Mouse (Mus musculus) ES-E14 (cell line): Measurements from ENCODE around the gene Tmem163. TPM values are rescaled to one million over a fixed set of nuclear protein-coding genes. Genes with fewer than 3 reads are reported as not detected.
A peak's percentile ranks its signal among the peaks of the same experiment; 100 is the strongest.

Experiments used
- DNase-seq: peaks from one replicate; pipeline ENCODE4 v3.0.0-alpha.2; 2013; ENCODE audit warnings: low read depth, low spot score
- H3K27ac ChIP-seq: 2 replicates; pipeline ENCODE4 v1.5.1; 2012; ENCODE audit warnings: low read depth, mild to moderate bottlenecking, low read length, moderate library complexity, mixed read lengths; ENCODE audit not compliant: poor library complexity, insufficient read depth, severe bottlenecking
- H3K36me3 ChIP-seq: 2 replicates; pipeline ENCODE4 v1.6.1; 2012; ENCODE audit warnings: mild to moderate bottlenecking, low read length, moderate library complexity, mixed read lengths; ENCODE audit not compliant: control insufficient read depth, poor library complexity, insufficient read depth, severe bottlenecking
- H3K4me1 ChIP-seq, 2 experiments: fragments of 150-350 bp in 1 of 2; sonication (generic) in 1 of 2; 2 replicates each; pipeline ENCODE4 v1.6.1; 2012; ENCODE audit warnings: low read length in 2 of 2, mild to moderate bottlenecking in 1 of 2, mixed read lengths in 1 of 2; ENCODE audit not compliant: control insufficient read depth in 2 of 2, insufficient read depth in 2 of 2, poor library complexity in 1 of 2
- H3K4me3 ChIP-seq, 2 experiments: fragments of 150-350 bp in 1 of 2; sonication (generic) in 1 of 2; 2 replicates each; pipeline ENCODE4 v1.5.1; 2012; ENCODE audit warnings: low read length in 2 of 2, low read depth in 1 of 2, mild to moderate bottlenecking in 1 of 2, mixed read lengths in 1 of 2; ENCODE audit not compliant: insufficient read depth in 1 of 2, poor library complexity in 1 of 2, severe bottlenecking in 1 of 2
- H3K9ac ChIP-seq: 2 replicates; pipeline ENCODE4 v1.6.1; 2012; ENCODE audit warnings: low read depth, mild to moderate bottlenecking, low read length, mixed read lengths; ENCODE audit not compliant: poor library complexity, insufficient read depth, severe bottlenecking
- H3K9me3 ChIP-seq: fragments of 150-350 bp; sonication (generic); 2 replicates; pipeline ENCODE4 v1.6.1; 2012; ENCODE audit warnings: low read depth, mild to moderate bottlenecking, low read length; ENCODE audit not compliant: control insufficient read depth, insufficient read depth
- CHD2 ChIP-seq: IDR thresholded peaks from 2 replicates; pipeline ENCODE4 v1.6.1; 2014; ENCODE audit warnings: mild to moderate bottlenecking, low read depth, low read length, inconsistent platforms
- HCFC1 ChIP-seq: IDR thresholded peaks from 2 replicates; pipeline ENCODE4 v1.6.1; 2012; ENCODE audit warnings: low read length, inconsistent platforms, borderline replicate concordance; ENCODE audit not compliant: insufficient read depth
- MAFK ChIP-seq: IDR thresholded peaks from 2 replicates; pipeline ENCODE4 v1.6.1; 2014; ENCODE audit warnings: mild to moderate bottlenecking, low read depth, low read length, inconsistent platforms; ENCODE audit not compliant: insufficient read depth
- ZC3H11A ChIP-seq: IDR thresholded peaks from 2 replicates; pipeline ENCODE4 v1.6.1; 2012; ENCODE audit warnings: low read depth, mild to moderate bottlenecking, inconsistent platforms, low read length, borderline replicate concordance
- ZNF384 ChIP-seq: IDR thresholded peaks from 2 replicates; pipeline ENCODE4 v1.6.1; 2012; ENCODE audit warnings: low read depth, low read length, inconsistent platforms
- in situ Hi-C, 2 experiments: fragments of 600-800 bp; cut with MboI; formaldehyde crosslinking; loops; one replicate each; pipeline ENCODE4 v1.15.1; 2025; ENCODE audit warnings: low sequenced_read_pairs in 2 of 2, inconsistent platforms in 1 of 2; ENCODE audit not compliant: unreplicated experiment in 2 of 2
- total RNA-seq: library from RNA; depleted of rRNA; stranded (reverse); fragments of 300-350 nt; gene quantifications from 2 replicates; pipeline ENCODE4 v1.2.3, GENCODE M21; 2012

Tmem163 gene
- total RNA-seq, 1 experiment = 0.18 TPM

DNA sequence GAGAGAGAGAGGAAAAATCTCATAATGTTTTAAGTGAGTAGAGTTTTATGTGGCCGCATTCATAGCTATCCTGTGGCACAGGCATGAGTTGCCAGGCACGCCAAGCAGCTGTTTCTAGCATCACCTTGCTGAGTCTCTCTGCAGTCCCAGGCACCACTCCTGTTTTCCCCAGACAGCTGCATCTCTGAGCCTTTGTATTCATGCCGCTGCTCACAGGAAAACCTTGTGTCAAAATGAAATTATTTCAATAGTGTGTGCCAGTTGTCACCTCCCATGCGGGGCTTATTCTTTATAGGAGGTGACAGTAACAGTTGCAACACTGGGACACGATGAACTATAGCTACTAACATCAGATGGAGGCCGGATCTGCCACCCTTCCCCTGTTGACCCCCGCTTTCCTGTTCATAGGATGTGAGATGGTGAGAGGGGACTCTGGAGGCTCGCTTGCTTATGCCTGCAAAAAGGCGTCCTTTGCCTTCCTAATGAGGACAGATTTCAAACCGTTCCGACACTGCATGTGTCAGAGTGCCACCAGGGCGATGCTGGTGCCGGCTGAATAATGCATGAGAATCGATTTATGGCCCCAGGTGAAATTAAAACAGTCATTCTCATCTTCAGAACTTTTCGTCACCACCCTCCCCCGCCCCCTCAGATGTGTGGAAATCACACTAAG lies 171.1 kb downstream of the Tmem163 start:
- no peaks in the 10 kb centered on the region for H3K9me3 ChIP-seq
- H3K4me1 ChIP-seq = peaks cover 0 to 4% of the 10 kb centered on the region in 2 experiments; a peak in 1 of 4 replicates
- H3K36me3 ChIP-seq = no peaks in the 10 kb centered on the region
- H3K4me3 ChIP-seq = no peak overlapping the region
- no peak overlapping the region for H3K27ac ChIP-seq
- H3K9ac ChIP-seq = no peak overlapping the region
- no peak for DNase-seq
- in situ Hi-C loops = loop anchor here (10.0 to 25.0 kb wide), 2 partner anchors 247 to 254 kb away; partner anchors contain the start of gene Ccnt2 (in 1 of the 2)
- TF ChIP-seq ZC3H11A = no peak

DNA sequence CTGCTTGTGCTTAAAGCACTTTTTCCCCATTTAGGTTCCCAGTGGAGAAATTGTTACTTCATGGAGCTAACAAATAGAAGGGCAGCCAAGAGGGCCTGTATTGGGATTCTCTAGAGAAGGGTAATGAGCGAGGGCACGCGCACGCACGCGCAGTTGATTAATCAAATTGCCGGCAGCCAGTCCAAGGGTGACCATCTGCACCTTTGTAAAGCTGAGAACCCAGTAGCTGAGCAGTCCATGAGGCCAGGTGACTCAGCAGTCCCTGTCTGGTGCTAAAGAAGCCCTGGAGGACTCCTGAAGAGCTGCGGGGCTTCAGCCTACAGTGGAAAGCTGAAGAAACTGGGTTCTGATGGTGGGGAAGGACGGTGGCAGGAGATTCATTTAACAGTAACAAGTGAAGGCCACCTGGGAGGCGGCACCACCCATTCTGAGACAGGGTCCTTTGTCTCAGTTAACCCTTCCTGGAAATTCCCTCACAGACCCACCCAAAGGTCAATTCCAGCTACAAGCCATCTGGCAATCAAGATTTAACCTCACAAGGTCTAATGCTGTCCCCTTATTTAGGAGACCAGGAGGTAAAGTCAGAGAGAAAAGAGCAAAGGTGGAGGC lies 172.2 kb downstream of the Tmem163 start:
- H3K4me1 ChIP-seq = peaks cover 0 to 4% of the 10 kb centered on the region in 2 experiments; a peak in 1 of 4 replicates
- no peaks in the 10 kb centered on the region for H3K36me3 ChIP-seq
- in situ Hi-C loops = loop anchor here (10.0 to 25.0 kb wide), 2 partner anchors 248 to 255 kb away; partner anchors contain the start of gene Ccnt2 (in 1 of the 2)
- no peak overlapping the region for H3K27ac ChIP-seq
- TF ChIP-seq ZNF384 (no peak), MAFK (peak; percentile 53; the same call in 1 of the 2 replicates), ZC3H11A (no peak)
- H3K9ac ChIP-seq = no peak overlapping the region
- DNase-seq = peak; percentile 62
- no peak overlapping the region for H3K4me3 ChIP-seq
- H3K9me3 ChIP-seq = no peaks in the 10 kb centered on the region

DNA sequence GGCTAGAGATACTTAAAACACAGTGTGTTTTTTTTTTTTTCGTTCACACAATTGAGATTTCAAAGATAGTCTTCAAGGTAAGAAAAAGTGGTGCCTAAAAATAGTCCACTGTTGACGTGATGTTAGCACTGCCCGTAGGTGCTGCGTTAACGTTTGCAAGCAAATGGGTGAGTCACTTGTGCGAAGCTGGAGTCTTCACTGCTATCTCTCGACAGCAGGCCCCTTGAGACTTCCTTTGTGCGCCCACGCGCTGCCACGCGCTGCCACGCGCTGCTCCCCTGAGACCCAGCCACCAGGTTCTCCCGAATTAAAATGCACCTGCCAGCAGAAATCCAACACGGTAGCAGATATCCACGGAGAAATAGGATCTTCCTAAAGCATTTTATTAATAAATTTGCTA lies 178.6 kb downstream of the Tmem163 start:
- Histone ChIP-seq H3K4me1 (no peaks in the 10 kb centered on the region), H3K36me3 (no peaks in the 10 kb centered on the region), H3K9me3 (no peaks in the 10 kb centered on the region), H3K9ac (no peak overlapping the region), H3K27ac (no peak overlapping the region), H3K4me3 (no peak overlapping the region)
- no peak for TF ChIP-seq ZC3H11A
- no peak for TF ChIP-seq CHD2
- in situ Hi-C loops = loop anchor here (5.0 to 25.0 kb wide), 3 partner anchors 177 to 262 kb away; partner anchors contain the start of genes Ccnt2 (in 1 of the 2) and Tmem163 (in 1 of the 2)
- DNase-seq = no peak

DNA sequence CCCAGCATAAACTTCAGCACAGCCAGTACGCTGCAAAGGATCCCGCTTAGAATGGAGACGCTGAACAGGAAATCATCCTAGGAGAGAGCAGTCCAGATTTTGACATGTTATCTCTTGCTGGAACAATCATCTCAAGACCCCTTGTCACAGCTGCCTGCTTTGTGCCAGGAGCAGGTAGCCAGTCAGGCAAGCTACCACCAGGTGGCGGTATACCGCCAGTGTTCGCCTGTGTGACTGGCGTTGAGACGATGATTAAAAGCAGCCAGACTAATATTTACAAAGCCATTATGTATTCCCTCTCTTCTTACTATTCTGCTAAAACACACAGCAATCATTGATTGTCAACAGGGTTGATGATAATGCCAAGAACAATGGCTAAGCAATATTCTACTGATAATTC lies 179.1 kb downstream of the Tmem163 start:
- no peaks in the 10 kb centered on the region for H3K36me3 ChIP-seq
- TF ChIP-seq HCFC1 = no peak
- TF ChIP-seq CHD2 = no peak
- no peak for TF ChIP-seq ZNF384
- peak; percentile 72; the same call in 1 of the 2 replicates for TF ChIP-seq ZC3H11A
- no peak overlapping the region for H3K27ac ChIP-seq
- no peaks in the 10 kb centered on the region for H3K4me1 ChIP-seq
- in situ Hi-C loops = loop anchor here (5.0 to 25.0 kb wide), 3 partner anchors 177 to 262 kb away; partner anchors contain the start of genes Ccnt2 (in 1 of the 2) and Tmem163 (in 1 of the 2)
- DNase-seq = peak; percentile 73
- H3K4me3 ChIP-seq = no peak overlapping the region
- H3K9ac ChIP-seq = no peak overlapping the region
- no peaks in the 10 kb centered on the region for H3K9me3 ChIP-seq

DNA sequence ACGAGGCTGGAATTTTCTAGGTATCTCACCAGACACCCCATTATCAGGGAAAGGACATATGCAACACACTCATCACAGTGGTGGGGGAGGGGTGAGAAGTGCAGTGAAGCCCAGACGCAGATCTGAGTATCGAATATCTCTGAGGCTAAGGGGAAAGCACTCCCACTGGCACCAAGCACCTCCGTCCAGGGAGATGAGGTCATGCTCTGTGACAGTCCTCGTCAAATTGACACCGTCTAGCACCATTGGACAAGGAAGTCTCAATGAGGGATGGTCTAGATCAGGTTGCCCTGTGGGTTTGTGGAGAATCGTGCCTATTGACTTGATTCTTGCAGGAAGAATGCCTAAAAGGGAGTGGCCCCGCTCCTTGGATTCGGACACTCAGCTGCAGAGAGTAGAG lies 180.6 kb downstream of the Tmem163 start:
- TF ChIP-seq CHD2 (no peak), ZC3H11A (no peak), ZNF384 (no peak), MAFK (no peak), HCFC1 (no peak)
- no peaks in the 10 kb centered on the region for H3K36me3 ChIP-seq
- no peak overlapping the region for H3K27ac ChIP-seq
- in situ Hi-C loops = no loop called here
- H3K4me3 ChIP-seq = no peak overlapping the region
- no peaks in the 10 kb centered on the region for H3K9me3 ChIP-seq
- no peak overlapping the region for H3K9ac ChIP-seq
- no peaks in the 10 kb centered on the region for H3K4me1 ChIP-seq
- no peak for DNase-seq
